Mouse (Mus musculus) layer of hippocampus, adult 11-12 months (tissue): ENCODE measurements at regions not wholly inside any gene's neighbourhood (a gene's known extent, or its start where the extent isn't known, plus 50 kb on each side); places are given as distances from the start of the nearest gene placed in this dataset.

Source experiments
- DNase-seq: peaks from one replicate; pipeline ENCODE4 v3.0.0; 2022; ENCODE audit warnings: low spot score

DNA sequence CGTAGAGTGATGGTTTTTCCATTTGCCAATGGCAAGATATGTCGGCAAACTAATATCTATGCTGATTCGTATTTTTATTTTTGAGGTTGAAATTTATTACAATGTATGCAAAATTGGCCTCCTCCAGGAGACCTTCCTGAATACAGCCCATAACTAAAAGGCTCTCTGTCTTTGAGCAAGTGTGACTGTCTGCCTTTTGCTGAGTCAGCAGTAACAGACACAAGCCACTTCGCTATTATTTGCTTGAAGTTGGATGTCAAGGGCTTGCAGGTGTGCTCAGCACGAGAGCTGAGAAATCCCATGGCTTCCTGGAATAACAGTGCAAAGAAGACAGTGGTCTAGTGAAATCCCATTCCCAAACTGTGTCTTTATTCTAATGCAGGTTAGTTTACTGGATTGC is 56.9 kb downstream of the Dmrt2 start:
- DNase-seq: no peak

DNA sequence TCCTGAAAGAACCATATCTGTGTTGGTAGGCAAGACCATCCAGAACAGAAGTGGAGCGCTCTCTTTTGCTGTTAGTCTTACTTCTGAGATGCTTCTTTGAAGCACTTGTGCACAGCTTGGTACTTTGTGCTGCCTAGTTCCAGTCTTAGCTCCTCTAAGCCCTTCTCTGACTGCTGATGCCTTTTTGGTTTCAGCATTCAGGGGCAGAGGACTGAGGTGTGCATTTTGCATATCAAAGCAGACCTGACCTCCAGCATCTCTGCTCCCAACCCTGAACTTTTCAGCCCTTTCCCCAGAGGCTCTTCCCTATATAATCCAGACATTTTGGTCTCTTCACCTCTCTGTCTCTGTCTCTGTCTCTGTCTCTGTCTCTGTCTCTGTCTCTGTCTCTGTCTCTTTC is 57.4 kb downstream of the Dmrt2 start:
- DNase-seq: no peak

DNA sequence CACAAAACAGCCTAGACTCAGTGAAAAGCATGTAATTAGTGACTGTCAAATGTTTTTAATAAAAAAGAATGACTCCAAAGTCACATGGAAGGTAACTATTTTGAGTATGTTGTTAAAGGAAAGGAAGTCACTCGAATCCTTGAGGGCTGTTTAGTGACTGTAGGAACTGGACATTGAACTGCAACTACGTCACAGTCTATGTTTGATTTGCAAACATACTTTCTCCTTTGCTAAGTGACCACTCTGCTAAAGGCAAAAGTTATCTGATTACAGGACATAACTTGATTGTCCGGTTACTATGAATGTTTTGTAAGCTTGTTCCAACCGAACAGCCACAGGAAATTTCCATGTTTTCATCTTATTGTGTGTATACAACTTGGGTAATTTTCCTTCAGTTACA is 106.2 kb downstream of the Dmrt2 start:
- DNase-seq: no peak

DNA sequence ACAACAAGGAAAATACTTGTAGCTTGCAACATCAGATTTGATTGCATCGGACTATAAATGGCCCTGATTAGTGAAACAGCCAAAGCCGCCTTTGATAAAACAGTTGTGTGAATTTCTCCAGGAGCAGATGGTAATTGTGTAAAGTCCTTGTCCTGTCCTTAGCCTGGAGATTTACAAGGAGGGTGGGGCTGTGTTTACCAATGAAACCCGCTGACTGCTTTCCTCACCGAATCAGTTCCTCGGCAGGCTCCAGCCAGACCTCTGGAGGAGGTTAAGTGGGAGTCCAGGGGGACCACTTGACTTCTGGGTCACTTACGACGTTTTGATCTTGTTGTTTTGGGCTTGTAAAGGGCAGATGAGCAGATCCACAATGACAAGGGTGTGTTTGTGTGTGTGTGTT is 107.1 kb downstream of the Dmrt2 start:
- DNase-seq: no peak

DNA sequence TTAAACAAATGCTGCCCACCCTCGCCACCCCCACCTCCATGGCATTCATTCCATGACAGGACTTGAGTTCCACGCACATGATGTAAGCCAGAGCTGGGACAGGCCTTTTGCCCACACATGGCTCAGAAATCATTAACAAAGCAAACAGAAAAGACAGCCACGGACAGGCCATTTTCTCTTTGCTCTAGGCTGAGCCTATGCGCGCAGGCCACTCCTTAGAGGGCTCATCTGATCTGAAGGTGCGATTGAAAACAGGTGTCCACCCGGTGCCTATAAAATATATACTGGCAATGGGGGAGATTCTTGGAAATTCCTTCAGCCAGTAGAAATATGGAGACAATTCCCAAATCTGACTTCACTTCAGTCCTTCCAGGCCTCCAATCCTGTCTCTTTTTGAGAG is 109.1 kb downstream of the Dmrt2 start:
- DNase-seq: no peak

DNA sequence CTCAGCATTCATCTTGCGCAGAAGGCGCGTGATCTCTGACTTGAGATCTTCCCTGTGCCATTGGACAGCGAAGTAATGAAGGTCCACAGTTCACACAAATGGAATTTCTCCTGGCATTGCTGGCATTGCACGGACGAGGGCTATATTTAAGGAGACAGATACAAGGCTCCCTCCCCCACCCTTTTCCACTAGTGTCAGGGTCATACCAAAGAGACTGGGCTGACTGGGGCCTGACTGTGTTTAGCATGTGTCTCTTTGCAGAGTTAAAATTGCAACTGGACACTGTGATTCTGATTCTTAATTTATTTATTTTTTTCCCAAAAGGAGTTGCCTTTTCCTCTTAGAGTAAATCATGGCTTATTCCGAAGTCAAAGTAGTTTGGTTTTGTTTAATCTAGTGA is 130.5 kb downstream of the Dmrt2 start:
- no peak for DNase-seq

DNA sequence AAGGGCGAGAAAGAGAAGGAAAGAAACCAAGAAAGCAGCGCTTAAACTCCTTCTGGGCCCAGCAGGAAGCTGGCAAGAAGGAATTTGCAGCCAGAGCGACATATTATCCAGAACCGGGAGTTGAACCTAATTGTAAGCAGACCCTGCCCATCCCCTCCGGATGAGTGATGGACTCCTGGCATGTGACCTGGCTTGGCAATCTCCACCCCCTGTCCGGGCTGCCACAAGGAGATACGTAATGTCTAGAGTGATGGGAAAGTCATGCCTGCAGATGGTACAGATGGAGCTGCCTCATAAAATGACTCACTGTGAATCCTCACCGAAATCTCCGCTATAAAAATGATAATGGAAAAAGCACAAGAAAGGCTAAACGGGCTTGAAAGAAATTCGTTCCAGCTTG is 133.1 kb downstream of the Dmrt2 start:
- DNase-seq: peak; percentile 20

DNA sequence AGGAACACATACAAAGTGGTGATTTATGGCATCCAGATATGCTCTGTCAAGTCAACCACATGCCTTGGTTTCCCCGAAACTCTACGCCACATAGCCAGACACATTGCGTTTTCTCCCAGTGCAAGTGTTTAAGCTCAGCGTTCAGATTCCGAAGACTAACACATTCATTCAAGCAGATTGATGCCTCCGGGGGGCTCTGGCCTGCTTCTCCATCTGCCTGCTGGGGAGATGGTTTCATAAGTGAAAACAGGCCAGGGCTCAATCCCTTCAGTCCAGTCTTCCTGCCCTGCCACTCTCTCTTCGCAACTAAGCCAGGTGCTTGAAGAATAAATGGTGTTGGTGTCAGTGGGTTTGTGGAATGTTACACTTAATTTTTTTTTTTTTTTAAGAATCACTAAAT is 141.4 kb downstream of the Dmrt2 start:
- DNase-seq: no peak

DNA sequence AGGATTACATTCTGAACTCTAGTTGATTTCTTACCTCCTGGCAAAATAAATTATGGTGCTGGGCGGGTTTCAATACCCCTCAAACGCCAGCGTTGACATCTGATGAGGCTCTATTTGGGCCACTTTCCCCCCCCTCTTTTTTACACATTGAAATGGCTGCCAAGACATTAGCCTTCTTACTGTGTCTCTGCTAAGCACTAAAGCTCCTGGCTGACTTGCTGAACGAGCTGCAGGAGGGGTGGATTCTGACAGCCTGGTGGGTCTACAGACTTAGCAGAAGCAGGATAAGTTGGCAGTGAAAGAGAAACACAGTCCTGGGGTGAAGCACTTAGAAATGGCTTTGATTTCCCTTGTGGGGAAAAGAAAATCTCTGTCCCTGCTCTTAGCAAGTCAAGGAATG is 172.9 kb downstream of the Dmrt2 start:
- DNase-seq: no peak

DNA sequence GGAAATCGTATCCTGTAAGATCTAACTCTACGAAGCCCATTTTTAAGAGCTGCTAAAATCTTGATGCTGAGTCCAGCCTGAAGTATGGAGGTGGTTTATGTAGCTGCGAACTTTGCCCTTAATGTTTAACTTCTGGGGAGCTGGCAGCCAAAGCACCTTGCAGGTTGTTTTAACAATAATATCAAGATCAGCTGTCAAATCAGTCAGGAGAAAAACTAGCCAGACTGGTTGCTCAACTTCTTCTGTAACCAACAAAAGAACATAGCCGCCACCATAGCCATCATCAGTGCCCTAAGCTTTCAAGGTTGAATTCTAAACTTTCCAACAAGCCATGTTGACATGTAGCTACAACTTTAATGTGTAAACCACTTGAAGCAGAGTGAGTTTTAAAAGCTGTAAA is 184.1 kb downstream of the Dmrt2 start:
- no peak for DNase-seq

DNA sequence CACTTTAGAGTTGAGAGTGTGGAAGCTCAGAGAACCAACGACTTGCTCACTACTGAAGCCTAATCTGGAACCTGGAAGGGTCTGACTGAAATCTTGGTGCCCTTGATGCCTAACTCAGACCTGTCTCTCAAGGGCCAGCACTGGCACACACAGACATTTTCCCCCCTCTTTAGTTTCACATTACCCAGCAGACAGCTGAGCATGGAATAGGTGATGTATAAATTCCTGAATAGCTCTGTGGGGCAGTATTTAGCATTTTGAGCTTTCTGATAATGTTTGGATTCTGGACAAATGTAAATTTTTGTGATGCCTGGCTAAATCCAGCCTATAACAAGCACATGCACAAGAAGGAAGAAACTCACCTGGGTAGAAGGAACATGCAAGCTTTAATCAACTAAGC is 191.1 kb downstream of the Dmrt2 start:
- DNase-seq: no peak

DNA sequence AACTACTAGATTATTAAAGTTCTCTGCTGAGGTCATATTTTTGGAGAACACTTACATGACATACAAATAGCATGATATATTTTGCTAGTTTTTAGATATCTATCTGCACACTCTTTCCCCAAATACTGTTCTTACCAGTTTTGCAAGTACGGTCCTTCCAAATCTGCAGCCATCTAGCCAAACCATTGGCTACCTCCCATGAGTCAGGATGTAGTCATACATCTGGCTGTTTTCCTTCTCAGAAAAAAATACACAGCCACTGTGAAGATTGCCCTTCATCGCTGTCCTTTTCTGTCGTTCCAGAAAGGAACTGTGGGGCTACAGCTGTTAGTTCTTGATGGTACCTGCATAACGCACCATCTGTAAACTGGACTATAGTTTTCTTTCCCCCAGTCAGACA is 234.5 kb downstream of the Dmrt2 start:
- DNase-seq: no peak

DNA sequence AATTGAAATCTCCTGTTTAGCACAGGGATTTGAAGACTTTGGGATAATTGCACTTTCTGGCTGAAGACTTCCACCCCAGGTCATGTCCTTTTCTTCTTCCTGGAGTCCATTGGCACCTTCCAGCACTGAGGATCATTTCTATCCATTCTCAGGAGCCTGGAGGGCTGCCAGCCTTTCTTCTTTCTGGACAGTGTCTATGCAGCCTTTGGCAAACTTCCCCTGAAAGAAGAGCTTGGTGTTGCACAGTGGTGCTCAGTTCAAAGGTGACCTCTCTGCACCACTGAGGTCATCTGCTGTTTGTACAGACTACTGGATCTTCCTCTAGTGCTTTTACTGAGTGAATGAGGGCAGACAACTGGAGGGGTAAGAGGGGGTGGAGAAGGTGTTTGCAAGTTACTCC is 249.8 kb downstream of the Dmrt2 start:
- DNase-seq: no peak

DNA sequence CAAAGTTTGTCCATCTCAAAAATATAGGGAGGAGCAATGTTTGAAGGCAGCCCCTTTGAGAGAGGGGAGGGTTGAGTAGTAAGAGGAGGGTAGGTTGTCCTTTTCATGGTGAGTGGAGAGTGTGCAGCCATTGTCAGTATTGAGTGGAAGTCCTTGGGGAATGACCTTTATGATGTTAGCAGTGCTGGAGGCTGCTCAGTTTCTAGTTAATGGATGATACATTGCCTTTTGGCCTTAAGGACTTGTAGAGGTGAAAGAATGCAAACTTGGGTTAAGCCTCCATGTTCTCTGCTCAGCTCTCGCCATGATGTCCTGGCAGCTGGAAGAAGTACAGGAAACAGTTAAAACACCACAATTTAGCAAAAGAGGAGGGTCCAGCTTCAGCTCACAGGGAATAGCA is 250.6 kb downstream of the Dmrt2 start:
- no peak for DNase-seq

DNA sequence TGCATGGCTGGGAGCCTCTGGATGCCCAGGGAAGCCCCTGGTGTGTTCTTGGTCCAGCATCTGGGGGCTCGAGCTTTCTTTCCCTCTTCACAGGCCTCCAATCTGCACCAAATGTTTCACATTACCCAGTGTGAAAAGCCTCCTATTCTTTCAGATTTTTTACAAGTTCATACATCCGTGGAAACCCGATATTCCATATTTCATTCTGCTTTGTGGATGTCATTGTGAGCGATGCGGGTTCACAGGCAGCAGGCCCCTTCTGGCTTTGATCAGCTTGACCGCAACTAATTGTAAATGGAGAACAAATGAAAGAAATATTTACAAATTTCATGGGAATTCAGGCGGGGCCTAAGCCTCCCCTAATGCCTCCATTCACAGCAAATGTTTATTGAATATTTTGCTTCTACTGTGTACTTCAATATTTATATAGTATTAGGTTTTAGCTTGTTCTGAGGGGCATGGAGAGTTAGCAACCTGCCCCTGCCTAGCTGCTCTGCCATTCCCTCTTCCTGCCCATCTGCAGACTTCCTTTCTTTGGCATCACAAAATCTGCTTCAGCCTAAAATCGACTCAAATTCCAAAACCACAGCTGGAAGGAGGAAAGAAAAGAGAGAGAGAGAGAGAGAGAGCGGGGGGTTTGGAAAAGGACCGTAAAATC is 251.6 kb downstream of the Dmrt2 start:
- no peak for DNase-seq

DNA sequence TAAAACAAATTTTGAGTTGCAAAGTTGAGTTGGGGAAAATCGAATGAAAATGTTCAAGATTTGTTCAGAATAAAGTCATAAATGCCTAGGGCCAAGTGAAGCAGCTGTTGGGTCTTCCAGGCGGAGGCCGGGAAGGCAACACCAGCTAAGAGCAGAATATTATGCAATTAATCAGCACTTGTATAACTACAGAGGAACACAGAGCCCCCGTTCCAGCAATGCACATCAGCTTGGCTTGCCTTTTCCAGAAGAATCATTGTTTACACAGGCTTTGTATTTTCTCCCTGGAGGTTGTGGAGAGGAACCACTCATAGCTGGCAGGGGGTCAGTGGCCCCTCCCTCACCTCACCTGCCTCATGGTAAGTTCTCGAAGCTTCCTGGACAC is 252.2 kb downstream of the Dmrt2 start:
- no peak for DNase-seq

DNA sequence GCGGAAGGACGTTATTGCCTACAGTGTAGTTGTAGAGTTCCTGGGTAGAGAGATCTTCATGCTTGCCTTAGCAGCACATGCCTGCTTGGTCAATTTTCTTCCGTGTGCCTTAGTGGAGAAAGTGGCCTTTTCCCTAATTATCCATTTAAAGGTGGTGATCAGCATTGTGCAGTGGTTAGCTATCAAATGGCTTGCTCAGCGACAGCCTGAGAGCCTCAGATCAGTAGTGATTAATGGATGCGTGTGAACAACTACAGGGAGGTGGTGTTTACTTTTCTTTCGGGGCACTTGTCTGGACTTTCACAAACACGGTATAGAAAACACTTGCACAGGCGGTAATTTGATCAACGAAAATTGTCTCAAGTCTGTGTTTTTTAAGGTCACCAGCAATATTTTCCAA is 255.0 kb downstream of the Dmrt2 start:
- no peak for DNase-seq

DNA sequence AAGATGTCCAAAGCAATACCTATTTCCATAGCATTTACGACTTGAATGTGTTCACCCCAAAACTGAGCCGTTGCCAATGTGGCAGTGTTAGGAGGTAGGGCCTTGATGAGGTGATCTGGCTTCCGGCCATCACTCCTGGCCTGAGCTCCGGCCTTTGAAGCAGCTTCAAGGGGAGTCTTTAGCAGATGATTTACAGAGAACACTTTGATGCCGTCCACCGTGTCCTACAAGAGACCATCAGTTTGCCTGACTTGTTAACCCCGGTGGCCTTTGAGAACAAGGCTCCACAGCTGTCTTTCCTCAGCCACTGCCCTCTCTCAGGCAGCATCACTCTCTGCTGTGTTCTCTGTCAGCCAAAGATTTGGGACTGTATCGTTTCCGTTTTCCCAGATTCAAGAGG is 265.1 kb downstream of the Dmrt2 start:
- no peak for DNase-seq

DNA sequence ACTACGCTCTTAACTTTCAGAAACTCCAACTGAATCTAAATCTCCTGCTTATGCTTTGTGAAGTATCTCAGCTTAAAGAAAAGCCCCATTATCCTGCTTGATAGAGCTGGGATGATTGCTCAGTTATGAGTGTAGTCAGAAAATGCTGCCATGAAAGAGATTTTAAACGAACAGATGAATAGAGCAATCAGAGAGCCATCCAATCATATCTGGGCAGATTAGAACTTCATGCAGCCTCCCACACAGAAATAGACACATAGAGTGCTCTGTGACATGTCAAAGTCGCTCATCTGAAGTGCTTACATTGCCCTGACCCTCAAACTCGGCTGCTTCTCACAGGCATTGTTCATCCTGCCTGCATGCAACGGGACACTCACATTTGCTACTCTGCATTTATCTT is 299.0 kb downstream of the Dmrt2 start:
- no peak for DNase-seq

DNA sequence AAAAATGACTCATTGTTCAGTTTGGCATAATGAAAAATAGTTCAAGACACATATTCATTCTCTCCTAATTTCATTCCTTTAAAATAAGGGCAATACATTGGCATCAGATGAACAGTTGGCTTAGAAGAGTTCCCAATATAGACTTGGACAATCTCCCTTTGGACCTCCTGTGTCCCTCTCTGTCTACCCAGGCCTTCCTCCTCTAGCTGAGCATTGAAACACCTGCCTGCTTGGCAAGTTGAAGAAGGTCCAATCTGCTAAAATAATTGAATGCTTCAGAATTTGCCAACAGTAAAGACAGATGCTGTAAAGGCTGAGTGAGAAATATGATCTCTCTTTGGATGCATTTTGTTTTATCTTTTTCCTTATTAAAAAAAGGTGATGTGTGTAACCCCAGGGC is 303.0 kb downstream of the Dmrt2 start:
- no peak for DNase-seq

DNA sequence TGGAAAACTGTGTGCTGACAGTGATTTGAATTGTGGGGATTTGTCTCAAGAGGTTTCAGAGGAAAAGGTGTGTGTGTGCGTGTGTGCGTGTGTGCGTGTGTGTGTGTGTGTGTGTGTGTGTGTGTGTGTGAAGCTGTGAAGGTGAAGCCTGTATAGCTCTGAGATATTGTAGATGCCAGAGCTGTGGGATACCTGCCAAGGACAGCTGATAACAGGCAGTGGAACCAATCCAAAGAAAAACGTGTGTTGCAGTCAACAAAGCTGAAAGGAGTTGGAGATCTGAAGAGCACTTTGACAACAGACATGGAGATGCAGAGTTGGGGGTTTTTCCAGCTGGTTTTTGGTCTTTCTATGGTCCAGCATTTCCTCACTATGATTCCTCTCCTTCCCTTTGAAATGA is 308.1 kb downstream of the Dmrt2 start:
- DNase-seq: no peak

DNA sequence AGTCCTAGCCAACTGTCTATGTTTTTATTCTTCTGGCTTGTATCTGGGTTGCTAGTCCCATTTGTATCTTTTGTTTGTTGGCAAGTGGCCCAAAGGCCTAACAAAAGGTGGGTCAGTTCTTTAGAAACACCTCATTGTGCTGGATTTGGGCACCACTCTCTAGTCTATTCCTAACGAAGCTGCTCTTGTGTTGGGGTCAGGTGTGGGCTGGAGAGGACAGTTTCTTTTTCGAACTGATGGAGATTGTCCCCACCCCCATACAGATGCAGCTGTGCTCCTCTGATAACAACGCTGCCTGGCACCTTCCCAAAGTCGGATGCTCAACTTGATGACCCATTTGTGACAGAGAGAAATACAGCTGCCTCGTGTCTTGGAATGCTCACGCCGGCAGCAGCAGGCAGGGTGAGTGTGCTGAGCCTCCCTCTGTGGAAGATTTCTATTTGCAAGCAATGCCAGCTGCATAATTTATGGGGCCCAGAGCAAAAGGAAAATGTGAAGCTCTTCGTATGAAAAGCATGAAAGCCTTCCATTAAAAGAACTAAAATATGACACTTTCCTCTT is 342.5 kb downstream of the Dmrt2 start:
- peak; percentile 26 for DNase-seq

DNA sequence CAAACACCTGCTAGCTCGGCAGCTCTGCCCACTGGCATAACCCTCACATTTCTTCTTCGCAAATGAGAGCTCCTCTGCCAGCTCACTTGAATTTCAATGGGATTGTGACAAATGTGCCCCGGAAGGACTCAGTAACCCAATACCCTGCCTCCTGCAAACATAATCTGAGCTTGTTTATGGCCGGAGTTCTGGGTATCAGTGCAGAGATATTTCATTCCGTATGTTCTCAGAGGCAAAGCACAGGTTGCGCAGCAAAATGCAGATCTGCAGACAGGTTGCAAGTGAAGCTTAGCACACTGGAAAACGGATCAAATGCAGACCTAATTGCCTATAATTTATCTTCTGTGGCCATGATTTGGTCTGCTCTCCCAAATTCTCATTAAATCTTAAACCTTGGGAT is 348.9 kb downstream of the Dmrt2 start:
- no peak for DNase-seq

DNA sequence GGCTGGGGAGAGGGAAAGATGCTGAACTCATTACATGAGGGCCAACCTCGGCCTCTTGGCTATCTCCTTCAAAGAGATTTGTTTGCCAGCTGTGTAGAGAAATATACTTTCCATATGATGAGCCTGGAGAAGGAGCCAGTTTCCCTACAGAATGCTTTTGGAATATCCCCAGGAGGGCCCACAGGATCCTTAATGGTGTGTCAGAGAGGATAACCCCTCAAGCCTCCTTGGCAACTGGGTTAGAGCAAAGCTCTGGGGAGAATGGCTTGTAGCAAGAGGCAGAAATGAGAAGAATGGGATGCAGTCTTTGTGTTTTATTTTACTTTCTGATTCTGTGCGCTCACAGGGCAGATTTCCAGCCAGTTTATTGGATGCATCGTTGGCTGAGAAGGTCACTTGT is 353.9 kb downstream of the Dmrt2 start:
- no peak for DNase-seq

DNA sequence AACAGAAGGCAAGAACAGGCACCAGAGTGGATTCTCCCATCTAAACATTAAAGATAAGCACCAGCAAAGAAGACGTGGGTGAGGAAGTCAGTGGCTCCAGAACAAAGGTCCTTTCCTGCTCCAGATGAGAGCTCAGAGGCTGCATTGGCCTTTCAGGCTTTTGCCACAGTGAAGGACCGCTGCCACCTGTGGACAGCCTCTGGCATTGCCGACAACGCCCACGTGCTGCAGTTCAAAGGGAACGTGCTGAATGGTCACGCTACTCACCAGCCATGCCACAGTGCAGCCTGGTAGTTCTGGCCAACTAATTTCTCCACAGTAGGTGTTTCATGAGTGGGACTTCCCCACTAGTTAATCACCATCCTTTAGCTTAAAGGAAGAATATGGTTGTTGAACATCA is 365.1 kb downstream of the Dmrt2 start:
- no peak for DNase-seq
